Mouse (Mus musculus) right cerebral cortex, postnatal 14 days (tissue): Measurements from ENCODE around the gene Prr22.

Experiments used
- DNase-seq: peaks from one replicate; pipeline ENCODE4 v3.0.0; 2022

Prr22 gene

GRCm38 (mm10) chr17:56761991-56762410 is 8.0 kb upstream of the Prr22 start:
- peak; percentile 90 for DNase-seq

- DNase-seq: no peak
These were observed 7.0 kb upstream of the Prr22 start for GRCm38 (mm10) chr17:56762769-56763731.

- no peak for DNase-seq
These were observed 6.3 kb upstream of the Prr22 start for GRCm38 (mm10) chr17:56763741-56764250.

- peak; percentile 77 for DNase-seq
These were observed 5.3 kb upstream of the Prr22 start, which contains the start of gene Dus3l for GRCm38 (mm10) chr17:56764474-56765354. Gene Dus3l, plus strand, starts transcription at chr17:56764757.

- no peak for DNase-seq
These were observed 4.6 kb upstream of the Prr22 start for GRCm38 (mm10) chr17:56765431-56765830.

GRCm38 (mm10) chr17:56766631-56767405 is 3.2 kb upstream of the Prr22 start:
- DNase-seq: no peak

- DNase-seq: no peak
These were observed 2.4 kb upstream of the Prr22 start for GRCm38 (mm10) chr17:56767531-56768135.

GRCm38 (mm10) chr17:56768941-56769340 is 1.1 kb upstream of the Prr22 start:
- no peak for DNase-seq

- DNase-seq: peak; percentile 22
These were observed 7.5 kb downstream of the Prr22 start for GRCm38 (mm10) chr17:56777568-56777967.

GRCm38 (mm10) chr17:56778779-56779362 is 8.8 kb downstream of the Prr22 start:
- no peak for DNase-seq

- no peak for DNase-seq
These were observed 10.4 kb downstream of the Prr22 start for GRCm38 (mm10) chr17:56780291-56780978.

GRCm38 (mm10) chr17:56788886-56789285 is 18.8 kb downstream of the Prr22 start:
- no peak for DNase-seq

GRCm38 (mm10) chr17:56789286-56789685 is 19.2 kb downstream of the Prr22 start:
- DNase-seq: no peak

GRCm38 (mm10) chr17:56792588-56792987 is 22.5 kb downstream of the Prr22 start:
- DNase-seq: no peak

- DNase-seq: no peak
These were observed 23.7 kb downstream of the Prr22 start for GRCm38 (mm10) chr17:56793614-56794319.

- DNase-seq: no peak
These were observed 29.2 kb downstream of the Prr22 start for GRCm38 (mm10) chr17:56799276-56799675.

GRCm38 (mm10) chr17:56802065-56802464 is 32.0 kb downstream of the Prr22 start:
- DNase-seq: no peak

GRCm38 (mm10) chr17:56804952-56805351 is 34.9 kb downstream of the Prr22 start:
- no peak for DNase-seq

- no peak for DNase-seq
These were observed 35.7 kb downstream of the Prr22 start for GRCm38 (mm10) chr17:56805784-56806183.

- DNase-seq: peak; percentile 75
These were observed 38.5 kb downstream of the Prr22 start for GRCm38 (mm10) chr17:56808518-56808917.
